Mouse (Mus musculus) neural tube, embryonic 14.5 days (tissue): ENCODE data around the gene Olfr733. TPM values are rescaled to one million over a fixed set of nuclear protein-coding genes. Genes with fewer than 3 reads are reported as not detected.

ENCODE experiments used
- ATAC-seq: fragments of 200-750 bp; cut with Nextera tagmentation; 2 replicates; pipeline ENCODE4 v1.8.0; 2017; ENCODE audit warnings: low read depth, mild to moderate bottlenecking, moderate TSS enrichment, moderate library complexity
- H3K27ac ChIP-seq: fragments of 300-500 bp; sonication (generic); 2 replicates; pipeline ENCODE4 v1.5.1; 2014; ENCODE audit warnings: low read depth, mild to moderate bottlenecking, control low read depth, low read length, moderate library complexity, mixed read lengths
- H3K27me3 ChIP-seq: fragments of 300-500 bp; sonication (generic); 2 replicates; pipeline ENCODE4 v1.6.1; 2014; ENCODE audit warnings: low read length; ENCODE audit not compliant: control insufficient read depth, insufficient read depth
- H3K36me3 ChIP-seq: fragments of 300-500 bp; sonication (generic); 2 replicates; pipeline ENCODE4 v1.6.1; 2014; ENCODE audit warnings: low read length, mixed read lengths; ENCODE audit not compliant: control insufficient read depth, insufficient read depth
- H3K4me1 ChIP-seq: fragments of 300-500 bp; sonication (generic); 2 replicates; pipeline ENCODE4 v1.6.1; 2014; ENCODE audit warnings: low read length; ENCODE audit not compliant: control insufficient read depth, insufficient read depth
- H3K4me2 ChIP-seq: fragments of 300-500 bp; sonication (generic); 2 replicates; pipeline ENCODE4 v1.6.1; 2014; ENCODE audit warnings: mild to moderate bottlenecking, low read depth, low read length, control low read depth
- H3K4me3 ChIP-seq: fragments of 300-500 bp; sonication (generic); 2 replicates; pipeline ENCODE4 v1.5.1; 2014; ENCODE audit warnings: low read depth, low read length, control low read depth, mixed read lengths
- H3K9ac ChIP-seq: fragments of 300-500 bp; sonication (generic); replicated peaks from 2 replicates; pipeline ENCODE4 v1.6.1; 2014; ENCODE audit warnings: low read depth, mild to moderate bottlenecking, control low read depth, low read length, mixed read lengths
- H3K9me3 ChIP-seq: fragments of 300-500 bp; sonication (generic); 2 replicates; pipeline ENCODE4 v1.6.1; 2016; ENCODE audit warnings: low read length; ENCODE audit not compliant: control insufficient read depth
- WGBS: fragments of 180-500 bp; shearing (Covaris S2); extraction: QIAGEN DNeasy Blood & Tissue Kit; methylation state at CpG from one replicate; pipeline ENCODE4 v1.1.7; 2014; 5-methylcytosine and 5-hydroxymethylcytosine counted together
- polyA plus RNA-seq: library from polyadenylated mRNA; unstranded; fragments of >200 nt; fragmentation: Nextera tagmentation; extraction: Ambion mirVana; gene quantifications from 2 replicates; pipeline ENCODE4 v1.2.1, GENCODE M21; 2014

The Olfr733 gene
- not detected in 2 replicates for polyA plus RNA-seq

GRCm38 (mm10) chr14:50301422-50301821 is at the start of gene Olfr733:
Gene Olfr733 (minus strand): TSS chr14:50301522.
- Histone ChIP-seq H3K4me3 (no peak within 1 kb of the TSS), H3K9ac (no peak within 1 kb of the TSS), H3K27ac (no peak within 1 kb of the TSS), H3K4me2 (no peak within 1 kb of the TSS), H3K4me1 (no peaks in the 10 kb centered on the region), H3K36me3 (no peaks in the 10 kb centered on the region), H3K9me3 (no peaks in the 10 kb centered on the region), H3K27me3 (no peaks in the 10 kb centered on the region)
- no peak for ATAC-seq

GRCm38 (mm10) chr14:50348796-50349195 is 47.5 kb upstream of the Olfr733 start, which contains the start of gene Olfr735:
Gene Olfr735 (minus strand): TSS chr14:50348872.
- Histone ChIP-seq H3K4me3 (no peak within 1 kb of the TSS), H3K4me1 (no peaks in the 10 kb centered on the region), H3K9ac (no peak within 1 kb of the TSS), H3K36me3 (no peaks in the 10 kb centered on the region), H3K4me2 (no peak within 1 kb of the TSS), H3K9me3 (no peaks in the 10 kb centered on the region), H3K27ac (no peak within 1 kb of the TSS), H3K27me3 (no peaks in the 10 kb centered on the region)
- 0 out of 2 replicates have a peak, but pooled peaks have one; percentile 24 for ATAC-seq
- WGBS: 73% methylated on average over 2 of the region's 2 CpGs

- H3K4me3 ChIP-seq: no peak within 1 kb of the TSS
- 79% methylated on average over 1 of the region's 1 CpGs for WGBS
- no peak within 1 kb of the TSS for H3K4me2 ChIP-seq
- no peaks in the 10 kb centered on the region for H3K27me3 ChIP-seq
- H3K36me3 ChIP-seq: no peaks in the 10 kb centered on the region
- H3K9me3 ChIP-seq: no peaks in the 10 kb centered on the region
- no peak for ATAC-seq
- H3K9ac ChIP-seq: no peak within 1 kb of the TSS
- no peak within 1 kb of the TSS for H3K27ac ChIP-seq
- no peaks in the 10 kb centered on the region for H3K4me1 ChIP-seq
These were observed 25.3 kb upstream of the Olfr733 start, which contains the start of gene Olfr734 for GRCm38 (mm10) chr14:50326661-50327060. Gene Olfr734 (minus strand): TSS chr14:50326761.

- 98% methylated on average over 1 of the region's 1 CpGs for WGBS
- Histone ChIP-seq H3K4me3 (no peak within 1 kb of the TSS), H3K27me3 (no peaks in the 10 kb centered on the region), H3K27ac (no peak within 1 kb of the TSS), H3K36me3 (no peaks in the 10 kb centered on the region), H3K4me2 (no peak within 1 kb of the TSS), H3K9ac (no peak within 1 kb of the TSS), H3K9me3 (no peaks in the 10 kb centered on the region), H3K4me1 (no peaks in the 10 kb centered on the region)
- no peak for ATAC-seq
These were observed 17.2 kb downstream of the Olfr733 start, which contains the start of gene Olfr732 for GRCm38 (mm10) chr14:50284106-50284505. Gene Olfr732 (minus strand): TSS chr14:50284206.

Other genes starting within 250 kb of the Olfr733 start
- gene Olfr726, start 210.6 kb downstream of the Olfr733 start, polyA plus RNA-seq: not detected in 2 replicates
- gene Olfr727, start 178.3 kb downstream of the Olfr733 start, polyA plus RNA-seq: not detected in 2 replicates
- gene Olfr728, start 158.8 kb downstream of the Olfr733 start, polyA plus RNA-seq: not detected in 2 replicates
- not detected in 2 replicates for gene Olfr729, start 148.6 kb downstream of the Olfr733 start, polyA plus RNA-seq
- gene Olfr730, start 113.3 kb downstream of the Olfr733 start, polyA plus RNA-seq: not detected in 2 replicates
- gene Olfr731, start 59.7 kb downstream of the Olfr733 start, polyA plus RNA-seq: not detected in 2 replicates
- gene Olfr732, start 17.3 kb downstream of the Olfr733 start, polyA plus RNA-seq: not detected in 2 replicates
- gene Olfr734, start 25.2 kb upstream of the Olfr733 start, polyA plus RNA-seq: not detected in 2 replicates
- gene Olfr735, start 47.4 kb upstream of the Olfr733 start, polyA plus RNA-seq: not detected in 2 replicates
- gene Tlr11, start 56.4 kb upstream of the Olfr733 start, polyA plus RNA-seq: not detected in 2 replicates
- not detected in 2 replicates for gene Olfr736, start 79.6 kb upstream of the Olfr733 start, polyA plus RNA-seq
- gene Olfr738, start 106.0 kb upstream of the Olfr733 start, polyA plus RNA-seq: not detected in 2 replicates
- gene Olfr739, start 117.1 kb upstream of the Olfr733 start, polyA plus RNA-seq: not detected in 2 replicates
- gene Olfr740, start 144.0 kb upstream of the Olfr733 start, polyA plus RNA-seq: not detected in 2 replicates
- not detected in 2 replicates for gene Olfr741, start 171.2 kb upstream of the Olfr733 start, polyA plus RNA-seq
- gene Olfr742, start 202.1 kb upstream of the Olfr733 start, polyA plus RNA-seq: not detected in 2 replicates
- not detected in 2 replicates for gene Olfr743, start 220.3 kb upstream of the Olfr733 start, polyA plus RNA-seq